Mouse (Mus musculus) embryonic facial prominence, embryonic 12.5 days (tissue): Measurements from ENCODE around the gene Tmem125. TPM values are rescaled to one million over a fixed set of nuclear protein-coding genes. Genes with fewer than 3 reads are reported as not detected.
"Not testable (repeated sequence)": the region's sequence is repeated elsewhere in the genome, so short reads cannot be mapped to it uniquely, and the experiment has no call there.

ENCODE experiments used
- ATAC-seq: fragments of 200-750 bp; cut with Nextera tagmentation; 2 replicates; pipeline ENCODE4 v1.8.0; 2017; ENCODE audit not compliant: insufficient number of reproducible peaks, insufficient read depth, low FRiP score, low TSS enrichment
- H3K27ac ChIP-seq: fragments of 300-500 bp; sonication (generic); 2 replicates; pipeline ENCODE4 v1.5.1; 2016; ENCODE audit warnings: mild to moderate bottlenecking
- H3K27me3 ChIP-seq: fragments of 300-500 bp; sonication (generic); 2 replicates; pipeline ENCODE4 v1.6.1; 2016; ENCODE audit warnings: mild to moderate bottlenecking, moderate library complexity
- H3K36me3 ChIP-seq: fragments of 300-500 bp; sonication (generic); 2 replicates; pipeline ENCODE4 v1.6.1; 2016; ENCODE audit warnings: mild to moderate bottlenecking
- H3K4me1 ChIP-seq: fragments of 300-500 bp; sonication (generic); 2 replicates; pipeline ENCODE4 v1.6.1; 2016
- H3K4me2 ChIP-seq: fragments of 300-500 bp; sonication (generic); replicated peaks from 2 replicates; pipeline ENCODE4 v1.6.1; 2016; ENCODE audit warnings: mild to moderate bottlenecking, moderate library complexity
- H3K4me3 ChIP-seq: fragments of 300-500 bp; sonication (generic); 2 replicates; pipeline ENCODE4 v1.5.1; 2016; ENCODE audit warnings: mild to moderate bottlenecking
- H3K9ac ChIP-seq: fragments of 300-500 bp; sonication (generic); 2 replicates; pipeline ENCODE4 v1.6.1; 2016; ENCODE audit warnings: mild to moderate bottlenecking, moderate library complexity
- H3K9me3 ChIP-seq: fragments of 300-500 bp; sonication (generic); 2 replicates; pipeline ENCODE4 v1.6.1; 2016; ENCODE audit warnings: mild to moderate bottlenecking, moderate library complexity
- WGBS: fragments of 180-500 bp; shearing (Covaris S2); methylation state at CpG from one replicate; pipeline ENCODE4 v1.1.7; 2016; 5-methylcytosine and 5-hydroxymethylcytosine counted together
- polyA plus RNA-seq: library from polyadenylated mRNA; unstranded; fragments of >200 nt; fragmentation: Nextera tagmentation; extraction: Ambion mirVana; gene quantifications from 2 replicates; pipeline ENCODE4 v1.2.1, GENCODE M21; 2016

Gene Tmem125
- polyA plus RNA-seq, 1 experiment from 2014 or later: 0.87 TPM

GRCm38 (mm10) chr4:118509050-118509449 is 34.8 kb downstream of the Tmem125 start:
- Histone ChIP-seq H3K9me3 (no peaks in the 10 kb centered on the region), H3K9ac (no peak overlapping the region), H3K36me3 (no peaks in the 10 kb centered on the region), H3K27me3 (no peaks in the 10 kb centered on the region), H3K27ac (no peak overlapping the region), H3K4me3 (no peak overlapping the region), H3K4me2 (no peak overlapping the region), H3K4me1 (no peaks in the 10 kb centered on the region)
- ATAC-seq: no peak; the same call in 1 of the 2 replicates
- 10% methylated on average over 6 of the region's 6 CpGs for WGBS

- H3K4me3 ChIP-seq, H3K27me3 ChIP-seq, H3K27ac ChIP-seq, H3K36me3 ChIP-seq, H3K9me3 ChIP-seq, ATAC-seq, H3K9ac ChIP-seq, H3K4me2 ChIP-seq, H3K4me1 ChIP-seq: not testable (repeated sequence)
- 91% methylated on average over 1 of the region's 1 CpGs for WGBS
These were observed 36.7 kb downstream of the Tmem125 start for GRCm38 (mm10) chr4:118507171-118507570.

DNA sequence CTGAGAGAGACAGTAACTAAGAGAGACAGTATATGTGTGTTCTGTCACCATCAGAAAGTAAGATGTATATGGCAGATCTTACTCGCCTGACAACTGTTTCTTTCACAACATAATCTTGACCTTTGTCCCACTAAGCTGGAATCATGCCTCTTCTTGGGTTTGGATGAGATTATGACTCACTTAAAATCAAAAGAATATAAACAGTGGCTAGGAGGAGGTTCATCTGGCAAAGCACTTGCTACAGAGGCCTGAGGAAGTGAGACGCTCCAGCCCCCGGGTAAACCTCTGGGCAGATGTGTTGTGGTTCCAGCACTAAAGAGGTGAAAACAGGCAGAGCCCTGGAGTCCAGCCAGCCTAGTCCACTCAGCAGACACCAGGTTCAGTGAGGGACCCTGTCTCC is 38.3 kb downstream of the Tmem125 start:
- Histone ChIP-seq H3K27me3 (no peaks in the 10 kb centered on the region), H3K27ac (no peak overlapping the region), H3K36me3 (no peaks in the 10 kb centered on the region), H3K4me1 (no peaks in the 10 kb centered on the region), H3K9ac (no peak overlapping the region), H3K4me2 (no peak overlapping the region), H3K4me3 (no peak overlapping the region), H3K9me3 (no peaks in the 10 kb centered on the region)
- no peak for ATAC-seq
- WGBS: 63% methylated on average over 3 of the region's 3 CpGs

DNA sequence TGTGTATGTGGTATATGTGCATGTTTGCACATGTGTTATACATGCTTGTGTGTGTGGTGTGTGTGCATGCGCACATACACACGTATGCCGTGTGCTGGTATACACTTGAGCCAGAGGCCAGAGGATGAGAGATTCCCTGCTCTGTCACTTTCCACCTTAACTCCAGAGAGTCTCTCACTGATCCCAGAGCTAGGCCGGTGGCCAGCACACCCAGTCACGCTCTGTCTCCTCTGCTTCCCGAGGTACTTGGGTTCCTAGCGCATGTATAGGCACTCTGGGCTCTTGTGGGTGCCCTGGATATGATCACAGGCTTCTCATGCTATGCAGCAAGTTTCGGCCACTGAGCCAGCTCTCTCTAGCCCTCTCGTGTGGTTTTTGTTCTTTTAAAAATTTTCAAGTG is 43.1 kb downstream of the Tmem125 start:
- Histone ChIP-seq H3K27me3 (no peaks in the 10 kb centered on the region), H3K4me1 (no peaks in the 10 kb centered on the region), H3K4me2 (no peak overlapping the region), H3K36me3 (no peaks in the 10 kb centered on the region), H3K9ac (no peak overlapping the region), H3K9me3 (no peaks in the 10 kb centered on the region), H3K27ac (no peak overlapping the region), H3K4me3 (no peak overlapping the region)
- ATAC-seq: no peak
- WGBS: 70% methylated on average over 9 of the region's 9 CpGs

DNA sequence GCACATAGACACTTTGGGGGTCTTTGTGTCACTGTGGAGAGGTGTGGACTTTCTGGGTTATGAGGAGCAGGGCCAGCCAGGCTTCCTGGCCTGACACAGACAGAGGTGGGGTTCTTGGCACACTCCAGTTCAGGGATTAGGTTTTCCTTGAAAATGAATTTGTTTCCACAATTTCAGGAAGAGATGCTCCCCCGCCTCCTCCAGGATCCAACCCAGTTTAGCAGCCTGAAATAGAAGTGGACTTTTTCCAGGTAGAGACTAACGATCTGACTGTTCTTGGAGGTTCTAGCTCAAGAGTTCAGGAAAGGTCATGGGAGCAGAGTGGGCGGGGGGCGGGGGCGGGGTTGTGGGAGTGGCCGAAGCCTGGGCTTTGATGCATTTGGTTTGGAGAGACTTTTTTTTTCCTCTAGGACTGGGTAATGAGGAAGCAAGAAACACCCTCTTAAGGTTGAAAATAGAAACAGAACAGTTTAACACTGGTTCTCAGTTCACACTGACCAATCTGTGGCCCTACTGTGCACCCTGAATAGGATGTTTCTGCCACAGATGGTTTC is 43.6 kb downstream of the Tmem125 start:
- Histone ChIP-seq H3K4me2 (no peak overlapping the region), H3K36me3 (no peaks in the 10 kb centered on the region), H3K9me3 (no peaks in the 10 kb centered on the region), H3K27ac (no peak overlapping the region), H3K9ac (no peak overlapping the region), H3K4me1 (no peaks in the 10 kb centered on the region), H3K27me3 (no peaks in the 10 kb centered on the region), H3K4me3 (no peak overlapping the region)
- WGBS: 59% methylated on average over 6 of the region's 6 CpGs
- no peak for ATAC-seq

Other genes with a start within 250 kb of the Tmem125 start
- 11.1 and 11.3 TPM in 2 replicates for gene Szt2, start 134.8 kb downstream of the Tmem125 start, polyA plus RNA-seq
- gene Med8, start 134.7 kb downstream of the Tmem125 start, polyA plus RNA-seq: 125 TPM in 2 replicates
- gene Elovl1, start 116.0 kb downstream of the Tmem125 start, polyA plus RNA-seq: 48.4 and 50.3 TPM in 2 replicates
- 250 and 253 TPM in 2 replicates for gene Cdc20, start 106.7 kb downstream of the Tmem125 start, polyA plus RNA-seq
- gene Mpl, start 86.5 kb downstream of the Tmem125 start, polyA plus RNA-seq: 0.61 and 0.64 TPM in 2 replicates
- 23.3 and 25.5 TPM in 2 replicates for gene Tie1, start 54.0 kb downstream of the Tmem125 start, polyA plus RNA-seq
- 1.8 TPM in 2 replicates for gene 2610528J11Rik, start 17.0 kb downstream of the Tmem125 start, polyA plus RNA-seq
- 0.41 and 0.46 TPM in 2 replicates for gene Cfap57, start 76.7 kb upstream of the Tmem125 start, polyA plus RNA-seq
- 154 and 165 TPM in 2 replicates for gene Ebna1bp2, start 76.8 kb upstream of the Tmem125 start, polyA plus RNA-seq
- gene Olfr62, start 114.9 kb upstream of the Tmem125 start, polyA plus RNA-seq: not detected in 2 replicates
- gene Olfr1342, start 148.7 kb upstream of the Tmem125 start, polyA plus RNA-seq: 0.05 and 0.20 TPM in 2 replicates
- gene Olfr1341, start 159.5 kb upstream of the Tmem125 start, polyA plus RNA-seq: not detected in 2 replicates
- gene Olfr1340, start 176.1 kb upstream of the Tmem125 start, polyA plus RNA-seq: not detected in 2 replicates
- gene Olfr1339, start 188.1 kb upstream of the Tmem125 start, polyA plus RNA-seq: not detected in 2 replicates
- not detected in 2 replicates for gene Olfr1338, start 214.7 kb upstream of the Tmem125 start, polyA plus RNA-seq
- gene Olfr1337, start 238.5 kb upstream of the Tmem125 start, polyA plus RNA-seq: not detected in 2 replicates